Mouse (Mus musculus): ENCODE data around the gene Fbln1.

DNA sequence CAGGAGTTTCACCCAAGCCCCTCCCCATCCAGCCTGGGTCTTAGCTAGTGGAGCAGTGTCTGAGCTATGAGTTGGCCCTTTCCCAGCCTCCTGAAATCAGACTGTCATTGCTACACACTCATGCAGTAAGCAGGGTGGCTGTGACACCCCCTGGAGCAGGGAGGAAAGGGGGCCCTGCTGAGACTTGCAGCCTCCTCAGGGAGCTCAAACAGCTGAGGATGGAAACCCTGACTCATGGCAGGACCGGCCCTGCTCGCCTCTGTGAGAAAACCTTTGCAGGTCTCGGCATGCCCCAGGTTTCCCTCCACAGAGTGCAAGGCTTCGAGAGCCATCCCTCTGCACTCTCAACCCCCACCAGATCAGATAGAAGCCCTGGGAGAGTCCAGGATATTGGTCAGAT lies 27.9 kb downstream of the Fbln1 start:
- no peak for TF ChIP-seq CTCF (IDR thresholded peaks at IDR 0.05; ENCODE audit: low read depth, low read length)
- no peak for TF ChIP-seq POLR2A (IDR thresholded peaks at IDR 0.05; ENCODE audit: borderline replicate concordance, low read depth, low read length)

Measured in bone marrow macrophage, adult 2 months (primary cell).